Mouse (Mus musculus) forebrain, embryonic 12.5 days (tissue): Measurements from ENCODE around the gene Baiap3. TPM values are rescaled to one million over a fixed set of nuclear protein-coding genes. Genes with fewer than 3 reads are reported as not detected.

Experiments used
- ATAC-seq: fragments of 200-750 bp; cut with Nextera tagmentation; 2 replicates; pipeline ENCODE4 v1.8.0; 2017; ENCODE audit warnings: moderate TSS enrichment; ENCODE audit not compliant: low FRiP score
- H3K27ac ChIP-seq: fragments of 300-500 bp; sonication (generic); 2 replicates; pipeline ENCODE4 v1.5.1; 2016; ENCODE audit warnings: mild to moderate bottlenecking
- H3K27me3 ChIP-seq: fragments of 300-500 bp; sonication (generic); 2 replicates; pipeline ENCODE4 v1.6.1; 2016; ENCODE audit warnings: mild to moderate bottlenecking
- H3K36me3 ChIP-seq: fragments of 300-500 bp; sonication (generic); replicated peaks from 2 replicates; pipeline ENCODE4 v1.6.1; 2016; ENCODE audit warnings: mild to moderate bottlenecking
- H3K4me1 ChIP-seq: fragments of 300-500 bp; sonication (generic); 2 replicates; pipeline ENCODE4 v1.6.1; 2016
- H3K4me2 ChIP-seq: fragments of 300-500 bp; sonication (generic); 2 replicates; pipeline ENCODE4 v1.6.1; 2016; ENCODE audit warnings: mild to moderate bottlenecking, moderate library complexity
- H3K4me3 ChIP-seq: fragments of 300-500 bp; sonication (generic); replicated peaks from 2 replicates; pipeline ENCODE4 v1.5.1; 2016; ENCODE audit warnings: mild to moderate bottlenecking
- H3K9ac ChIP-seq: fragments of 300-500 bp; sonication (generic); 2 replicates; pipeline ENCODE4 v1.6.1; 2016; ENCODE audit warnings: mild to moderate bottlenecking
- H3K9me3 ChIP-seq: fragments of 300-500 bp; sonication (generic); 2 replicates; pipeline ENCODE4 v1.6.1; 2016
- WGBS: fragments of 180-500 bp; shearing (Covaris S2); methylation state at CpG from one replicate; pipeline ENCODE4 v1.1.7; 2016; 5-methylcytosine and 5-hydroxymethylcytosine counted together
- microRNA-seq: library from miRNA; unstranded; fragments of <30 nt; microRNA quantifications from one replicate; pipeline ENCODE4, GENCODE M21; 2017
- polyA plus RNA-seq: library from polyadenylated mRNA; unstranded; fragments of >200 nt; fragmentation: Nextera tagmentation; extraction: Ambion mirVana; gene quantifications from 2 replicates; pipeline ENCODE4 v1.2.1, GENCODE M21; 2016

The Baiap3 gene
- polyA plus RNA-seq, 1 experiment from 2014 or later = 3.8 TPM

DNA sequence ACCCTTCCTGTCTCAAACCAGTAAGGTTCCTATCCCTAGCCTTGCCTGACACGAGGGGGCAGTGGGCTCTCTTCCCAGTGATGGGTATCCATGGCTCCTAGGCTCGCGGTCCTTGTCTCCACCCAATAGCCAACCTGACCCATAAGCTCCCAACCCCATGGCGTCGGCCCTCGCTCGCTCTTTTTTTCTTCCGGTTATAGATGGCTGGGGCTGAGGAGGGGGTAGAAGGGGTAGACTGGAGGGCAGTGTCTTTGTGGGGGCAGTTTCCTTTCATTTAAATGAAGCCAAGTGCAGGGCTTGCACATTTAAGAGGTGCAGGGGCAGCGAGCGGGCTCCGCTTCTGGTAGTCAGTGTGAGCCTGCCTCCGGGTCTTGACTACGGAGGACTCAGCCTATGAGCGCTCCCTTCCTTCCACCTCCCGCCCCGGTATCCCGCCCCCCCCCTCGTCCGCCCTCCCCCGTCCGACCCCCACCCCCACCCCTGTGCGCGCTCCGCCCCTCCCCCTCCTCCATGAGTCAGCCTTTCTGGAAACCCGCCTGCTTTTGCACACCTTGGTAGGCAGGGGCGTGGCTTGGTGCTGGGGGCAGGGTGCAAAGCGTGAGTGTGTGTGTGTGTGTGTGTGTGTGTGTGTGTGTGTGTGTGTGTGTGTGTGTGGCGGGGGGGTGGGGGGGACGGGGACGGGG lies 34.2 kb downstream of the Baiap3 start:
- 2% methylated on average over 24 of the region's 30 CpGs for WGBS
- ATAC-seq = peak; percentile 84
- peak overlapping the region; percentile 74 for H3K4me2 ChIP-seq

DNA sequence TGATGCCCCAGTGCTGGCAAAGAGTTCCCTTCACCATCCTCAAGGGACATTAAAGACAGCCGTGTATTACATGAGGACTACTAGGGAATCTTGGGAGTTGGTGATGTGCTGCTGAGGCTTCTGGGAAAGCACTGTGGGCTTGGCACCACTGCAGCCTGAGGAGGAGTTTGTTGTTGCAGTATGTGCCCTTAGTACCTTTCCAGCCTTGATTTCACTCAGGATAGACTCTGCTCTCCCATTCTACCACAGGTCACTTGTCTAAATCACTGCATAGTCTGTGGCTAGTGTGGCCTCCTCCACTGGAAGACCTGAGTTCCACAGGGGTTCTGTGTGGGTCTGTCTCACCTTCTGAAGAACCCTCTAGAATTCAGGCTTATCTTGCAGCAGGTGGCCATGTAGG lies 35.4 kb downstream of the Baiap3 start:
- Histone ChIP-seq H3K27ac (no peak overlapping the region), H3K36me3 (peaks cover 11% of the 10 kb centered on the region), H3K4me2 (no peak overlapping the region), H3K27me3 (peaks cover 3% of the 10 kb centered on the region), H3K9me3 (no peaks in the 10 kb centered on the region), H3K4me1 (peaks cover 14% of the 10 kb centered on the region), H3K9ac (no peak overlapping the region), H3K4me3 (no peak overlapping the region)
- WGBS = 87% methylated on average over 1 of the region's 1 CpGs
- ATAC-seq = no peak

More for the DNA sequence above, 34.2 kb downstream of the Baiap3 start:
- Histone ChIP-seq H3K9me3 (no peaks in the 10 kb centered on the region), H3K4me1 (peaks cover 14% of the 10 kb centered on the region), H3K36me3 (peaks cover 16% of the 10 kb centered on the region), H3K4me3 (peak overlapping the region; percentile 41), H3K9ac (peak overlapping the region; percentile 48), H3K27me3 (peaks cover 3% of the 10 kb centered on the region), H3K27ac (peak overlapping the region; percentile 31; the same call in 1 of the 2 replicates)

DNA sequence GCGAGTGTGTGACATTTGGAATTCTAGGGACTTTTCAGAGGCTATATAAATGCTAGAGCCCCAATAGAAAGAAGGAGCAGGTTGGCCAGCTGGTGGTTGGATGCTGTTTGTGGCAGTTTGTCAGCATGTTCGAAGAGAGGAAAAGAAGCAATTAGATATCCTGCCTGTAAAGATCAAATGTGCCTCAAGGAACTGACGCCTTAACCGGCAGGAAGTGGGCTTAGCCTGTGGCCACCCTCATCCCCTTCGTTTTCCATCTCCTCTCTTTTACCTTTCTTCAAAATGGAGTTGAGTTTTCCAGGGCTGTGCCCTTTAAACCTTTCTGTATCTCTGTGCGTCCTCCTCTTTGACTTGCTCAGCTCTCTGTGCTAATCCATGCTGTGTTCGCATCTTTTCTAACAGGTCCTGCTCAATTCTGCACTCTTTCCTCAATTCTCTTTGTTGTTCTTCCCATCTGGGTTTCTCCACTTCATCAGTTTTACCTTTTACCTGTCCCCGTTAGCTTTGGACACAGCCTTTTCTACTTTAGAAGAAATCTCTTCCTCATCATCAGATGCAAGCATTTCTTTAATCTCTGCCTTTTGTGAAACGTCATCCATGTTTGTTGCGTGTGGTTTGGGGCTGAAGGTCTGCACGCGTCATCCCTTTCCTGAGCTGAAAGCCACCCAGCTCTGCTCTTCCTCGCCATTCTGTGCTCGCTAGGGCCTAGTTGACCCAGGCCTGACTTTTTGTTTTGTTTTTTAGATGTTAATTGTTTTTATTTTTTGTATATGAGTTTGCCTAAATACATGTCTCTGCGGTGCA lies 36.5 kb downstream of the Baiap3 start:
- WGBS = 94% methylated on average over 15 of the region's 15 CpGs
- ATAC-seq = no peak
- Histone ChIP-seq H3K4me2 (no peak overlapping the region), H3K27ac (no peak overlapping the region), H3K36me3 (peaks cover 18% of the 10 kb centered on the region), H3K9ac (no peak overlapping the region), H3K9me3 (no peaks in the 10 kb centered on the region), H3K27me3 (peaks cover 3% of the 10 kb centered on the region), H3K4me1 (peaks cover 14% of the 10 kb centered on the region), H3K4me3 (no peak overlapping the region)

DNA sequence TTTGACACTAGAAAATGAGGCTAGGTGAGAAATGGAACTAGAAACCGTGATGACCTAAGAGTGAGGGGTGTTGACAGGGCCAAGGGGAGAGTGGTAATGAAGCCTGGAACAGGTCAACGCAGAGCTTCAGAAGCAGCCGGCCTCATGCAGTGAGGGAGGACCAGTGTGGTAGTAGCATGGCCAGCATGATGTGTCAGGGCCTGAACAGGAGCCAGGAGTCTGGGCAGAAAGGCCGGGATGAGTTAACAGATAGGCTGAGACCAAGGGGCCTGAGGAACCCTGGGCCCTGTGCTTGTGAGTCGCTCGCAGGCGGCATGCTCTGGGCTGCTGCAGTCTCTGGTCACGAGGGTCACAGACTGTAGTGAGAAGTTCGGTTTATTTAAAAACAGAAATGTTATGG lies 37.2 kb downstream of the Baiap3 start:
- 88% methylated on average over 9 of the region's 9 CpGs for WGBS
- H3K36me3 ChIP-seq = peaks cover 24% of the 10 kb centered on the region

DNA sequence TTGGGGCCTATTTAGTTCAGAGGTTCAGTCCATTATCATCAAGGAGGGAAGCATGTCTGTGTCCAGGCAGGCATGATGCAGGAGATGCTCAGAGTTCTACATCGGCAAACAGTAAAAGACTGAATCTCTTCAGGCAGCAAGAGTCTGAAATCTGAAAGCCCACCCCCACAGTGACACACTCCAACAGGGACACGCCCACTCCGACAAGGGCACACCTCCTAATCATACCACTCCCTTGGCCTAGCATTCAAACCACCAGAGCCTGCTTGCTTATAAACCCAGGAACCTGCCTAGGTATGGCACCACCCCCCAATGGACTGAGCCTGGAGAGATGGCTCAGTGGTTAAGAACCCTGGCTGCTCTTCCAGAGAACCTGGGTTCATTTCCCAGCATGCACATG lies 40.7 kb downstream of the Baiap3 start:
- Histone ChIP-seq H3K27ac (no peak overlapping the region), H3K9me3 (no peaks in the 10 kb centered on the region), H3K36me3 (peaks cover 53% of the 10 kb centered on the region), H3K4me3 (no peak overlapping the region), H3K4me2 (no peak overlapping the region), H3K9ac (no peak overlapping the region), H3K4me1 (no peaks in the 10 kb centered on the region), H3K27me3 (no peaks in the 10 kb centered on the region)
- 88% methylated on average over 3 of the region's 3 CpGs for WGBS
- ATAC-seq = no peak

More for the DNA sequence above, 37.2 kb downstream of the Baiap3 start:
- Histone ChIP-seq H3K9me3 (no peaks in the 10 kb centered on the region), H3K9ac (no peak overlapping the region), H3K27ac (no peak overlapping the region), H3K4me3 (no peak overlapping the region), H3K27me3 (peaks cover 3% of the 10 kb centered on the region), H3K4me1 (peaks cover 14% of the 10 kb centered on the region), H3K4me2 (no peak overlapping the region)
- no peak for ATAC-seq

DNA sequence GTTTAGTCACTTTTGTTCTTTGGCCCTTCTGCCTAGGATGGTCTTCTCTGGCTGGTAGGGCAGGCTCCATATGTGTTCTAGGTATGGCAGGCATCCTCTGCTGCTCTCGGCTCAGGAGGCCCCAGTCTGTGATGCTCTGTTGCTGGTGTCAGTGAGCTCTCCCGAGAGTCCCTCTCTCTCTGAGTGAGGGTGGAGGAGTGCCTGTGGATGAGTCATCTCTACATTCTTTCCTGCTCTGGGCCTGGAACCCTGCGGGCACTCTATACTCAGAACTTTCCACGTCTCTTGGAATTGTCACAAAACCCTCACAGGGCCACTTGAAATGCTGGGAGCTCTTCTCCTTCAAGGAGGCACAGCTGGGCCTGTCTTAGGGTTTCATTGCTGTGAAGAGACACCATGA lies 44.5 kb downstream of the Baiap3 start:
- Histone ChIP-seq H3K4me2 (no peak overlapping the region), H3K4me3 (no peak overlapping the region), H3K9me3 (no peaks in the 10 kb centered on the region), H3K27me3 (no peaks in the 10 kb centered on the region), H3K9ac (no peak overlapping the region), H3K27ac (no peak overlapping the region), H3K4me1 (no peaks in the 10 kb centered on the region), H3K36me3 (peaks cover 78% of the 10 kb centered on the region)
- 89% methylated on average over 4 of the region's 4 CpGs for WGBS
- ATAC-seq = no peak

DNA sequence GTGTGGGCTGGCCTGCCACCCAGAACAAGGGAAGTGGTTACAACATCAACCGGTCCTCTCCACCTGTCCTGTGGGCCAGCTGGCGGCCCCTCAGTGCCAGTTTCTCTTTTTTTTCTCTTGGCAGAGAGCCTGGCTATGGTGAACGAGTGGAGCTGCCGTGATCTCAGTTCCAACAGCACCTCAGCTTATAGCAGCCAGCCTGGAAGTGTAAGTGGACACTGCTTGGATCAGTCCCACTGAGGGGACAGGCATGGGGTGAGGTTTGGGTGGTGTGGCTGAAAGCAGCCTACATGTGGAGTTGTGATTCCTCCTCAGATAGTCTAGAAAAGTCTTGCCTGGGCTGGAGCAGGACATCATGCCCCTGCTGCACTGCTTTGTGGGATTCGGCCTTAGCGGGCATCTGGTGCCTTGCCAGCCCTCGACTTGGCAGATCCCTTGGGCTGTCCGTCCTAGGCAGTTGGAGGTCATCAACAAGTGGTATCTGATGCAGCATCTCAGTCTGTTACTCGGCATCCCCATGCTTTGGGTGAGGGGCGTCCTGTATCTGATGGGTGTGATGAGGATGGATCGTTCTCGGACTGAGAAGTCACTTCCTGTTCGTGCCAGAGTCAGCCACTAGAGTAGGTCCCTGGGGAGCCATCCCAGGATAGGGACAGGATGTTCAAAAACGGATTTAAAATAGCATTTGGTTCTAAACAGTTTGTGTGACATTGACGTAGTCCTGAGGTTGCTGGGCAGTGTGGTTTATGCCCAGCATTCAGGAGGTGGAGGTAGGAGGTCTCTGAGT lies 45.3 kb downstream of the Baiap3 start:
- 92% methylated on average over 15 of the region's 15 CpGs for WGBS
- peaks cover 85% of the 10 kb centered on the region for H3K36me3 ChIP-seq
- no peak for ATAC-seq

DNA sequence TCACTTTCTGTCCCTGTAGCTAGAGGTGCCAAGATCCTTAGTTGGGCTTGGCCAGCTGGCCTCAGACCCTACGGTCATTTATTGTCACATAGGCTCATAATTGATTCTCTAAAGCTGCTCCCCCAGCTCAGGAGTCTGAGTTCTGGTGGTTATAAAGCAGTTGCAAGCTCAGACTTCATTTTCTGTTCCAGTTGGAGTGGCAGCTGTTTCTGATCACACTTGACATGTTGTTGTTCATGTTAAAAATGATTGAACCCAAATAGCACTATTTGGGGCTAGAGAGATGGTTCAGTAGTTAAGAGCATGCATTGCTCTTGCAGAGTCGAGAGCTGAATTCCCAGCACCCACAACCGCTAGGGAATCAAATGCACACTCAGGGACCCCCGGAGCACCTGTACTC lies 46.2 kb downstream of the Baiap3 start:
- no peak overlapping the region for H3K4me2 ChIP-seq
- peaks cover 85% of the 10 kb centered on the region for H3K36me3 ChIP-seq
- no peak overlapping the region for H3K27ac ChIP-seq
- H3K9ac ChIP-seq = no peak overlapping the region
- no peaks in the 10 kb centered on the region for H3K4me1 ChIP-seq
- no peak for ATAC-seq
- 95% methylated on average over 4 of the region's 4 CpGs for WGBS
- H3K4me3 ChIP-seq = no peak overlapping the region
- H3K27me3 ChIP-seq = no peaks in the 10 kb centered on the region
- no peaks in the 10 kb centered on the region for H3K9me3 ChIP-seq

More for the DNA sequence above, 45.3 kb downstream of the Baiap3 start:
- no peak overlapping the region for H3K4me3 ChIP-seq
- H3K27ac ChIP-seq = no peak overlapping the region
- H3K9ac ChIP-seq = no peak overlapping the region
- no peaks in the 10 kb centered on the region for H3K27me3 ChIP-seq
- no peak overlapping the region for H3K4me2 ChIP-seq
- no peaks in the 10 kb centered on the region for H3K9me3 ChIP-seq
- H3K4me1 ChIP-seq = no peaks in the 10 kb centered on the region

DNA sequence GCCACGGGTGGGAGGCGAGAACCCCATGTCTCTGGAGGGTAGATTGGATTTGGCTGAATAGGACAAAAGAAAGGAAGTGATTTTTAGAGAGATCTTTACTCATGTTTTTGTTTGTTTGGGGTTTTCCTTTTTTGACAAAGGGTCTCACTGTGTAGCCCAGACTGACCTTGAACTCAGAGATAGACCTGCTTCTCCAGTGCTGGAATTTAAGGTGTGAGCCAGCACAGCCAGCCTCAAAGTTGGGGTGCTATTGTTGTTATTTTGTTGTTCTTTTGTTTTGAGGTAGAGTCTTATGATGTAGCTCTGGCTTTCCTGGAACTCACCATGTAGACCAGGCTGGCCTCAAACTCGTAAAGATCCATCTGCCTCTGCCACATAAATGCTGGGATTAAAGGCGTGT lies 53.8 kb downstream of the Baiap3 start:
- Histone ChIP-seq H3K36me3 (peaks cover 66% of the 10 kb centered on the region), H3K4me1 (no peaks in the 10 kb centered on the region), H3K9ac (no peak overlapping the region), H3K9me3 (no peaks in the 10 kb centered on the region), H3K4me2 (no peak overlapping the region), H3K27me3 (no peaks in the 10 kb centered on the region), H3K27ac (no peak overlapping the region), H3K4me3 (no peak overlapping the region)
- no peak for ATAC-seq
- WGBS = 91% methylated on average over 4 of the region's 4 CpGs

Small RNA genes lying within 50 kb of the gene (microRNA-seq; reads per million reads assigned to microRNA genes)
- 3.9 reads per million, percentile 13 among the genes with 10 or more reads in this experiment for gene Mir3547

Other genes with a start within 250 kb of the Baiap3 start
- 12.8 and 14.6 TPM in 2 replicates for gene Cramp1l, start 240.6 kb downstream of the Baiap3 start, polyA plus RNA-seq
- 28.1 and 31.8 TPM in 2 replicates for gene Ift140, start 240.3 kb downstream of the Baiap3 start, polyA plus RNA-seq
- gene Tmem204, start 172.8 kb downstream of the Baiap3 start, polyA plus RNA-seq = 8.2 and 9.1 TPM in 2 replicates
- gene Telo2, start 140.4 kb downstream of the Baiap3 start, polyA plus RNA-seq = 42.4 and 47.5 TPM in 2 replicates
- 0.18 TPM in 1 of 2 replicates, not detected in the other for gene Ptx4, start 135.6 kb downstream of the Baiap3 start, polyA plus RNA-seq
- gene Clcn7, start 123.0 kb downstream of the Baiap3 start, polyA plus RNA-seq = 23.9 and 26.1 TPM in 2 replicates
- gene Ccdc154, start 93.9 kb downstream of the Baiap3 start, polyA plus RNA-seq = not detected in 2 replicates
- gene Gm38655, start 80.9 kb downstream of the Baiap3 start, polyA plus RNA-seq = not detected in 2 replicates
- gene BC003965, start 71.8 kb downstream of the Baiap3 start, polyA plus RNA-seq = 36.2 and 37.3 TPM in 2 replicates
- 10.0 and 11.3 TPM in 2 replicates for gene Unkl, start 68.0 kb downstream of the Baiap3 start, polyA plus RNA-seq
- gene Gnptg, start 16.2 kb downstream of the Baiap3 start, polyA plus RNA-seq = 60.1 and 64.4 TPM in 2 replicates
- gene Tsr3, start 16.2 kb downstream of the Baiap3 start, polyA plus RNA-seq = 61.0 and 64.2 TPM in 2 replicates
- gene Ube2i, start 18.3 kb upstream of the Baiap3 start, polyA plus RNA-seq = 849 and 866 TPM in 2 replicates
- not detected in 2 replicates for gene Prss34, start 42.0 kb upstream of the Baiap3 start, polyA plus RNA-seq
- not detected in 2 replicates for gene Prss28, start 52.3 kb upstream of the Baiap3 start, polyA plus RNA-seq
- gene Prss29, start 62.3 kb upstream of the Baiap3 start, polyA plus RNA-seq = not detected in 2 replicates
- gene Tpsab1, start 89.2 kb upstream of the Baiap3 start, polyA plus RNA-seq = not detected in 2 replicates
- gene Tpsb2, start 109.9 kb upstream of the Baiap3 start, polyA plus RNA-seq = not detected in 2 replicates
- gene Tpsg1, start 112.9 kb upstream of the Baiap3 start, polyA plus RNA-seq = 0.29 and 0.45 TPM in 2 replicates
- 7.8 and 7.9 TPM in 2 replicates for gene Cacna1h, start 177.4 kb upstream of the Baiap3 start, polyA plus RNA-seq
- 0.19 and 0.31 TPM in 2 replicates for gene Tekt4, start 198.3 kb upstream of the Baiap3 start, polyA plus RNA-seq
- 0.10 TPM in 1 of 2 replicates, not detected in the other for gene Sstr5, start 240.9 kb upstream of the Baiap3 start, polyA plus RNA-seq